Mouse (Mus musculus): Measurements from ENCODE around the gene 4933425L06Rik. TPM values are rescaled to one million over a fixed set of nuclear protein-coding genes. Genes with fewer than 3 reads are reported as not detected.

Gene 4933425L06Rik
- total and polyA plus RNA-seq, 3 experiments, result 0.10 to 0.30 TPM; not detected in 1

GRCm38 (mm10) chr13:105134397-105134796 lies 52.5 kb downstream of the 4933425L06Rik start:
- Histone ChIP-seq H3K4me1 (ENCODE audit: control insufficient read depth in 1 of 2, insufficient read depth in 2 of 2) (peaks cover 0 to 3% of the 10 kb centered on the region in 2 experiments; a peak in 2 of 4 replicates), H3K27me3 (replicated peaks) (no peaks in the 10 kb centered on the region), H3K9ac (ENCODE audit: insufficient read depth, low read depth) (no peak overlapping the region), H3K4me3 (replicated peaks in 1 of 3; ENCODE audit: low read depth in 2 of 3, low read length in 2 of 3, poor library complexity in 1 of 3) (no peak overlapping the region), H3K79me2 (replicated peaks; ENCODE audit: control insufficient read depth, extremely low read depth, insufficient read depth, poor library complexity, severe bottlenecking) (no peaks in the 10 kb centered on the region), H3K9me3 (replicated peaks; ENCODE audit: low read length) (no peaks in the 10 kb centered on the region), H3K4me2 (ENCODE audit: insufficient read depth, low read depth, poor library complexity, severe bottlenecking) (no peak overlapping the region), H3K27ac (ENCODE audit: insufficient read depth, low read depth) (no peak overlapping the region), H3K36me3 (replicated peaks in 1 of 2; ENCODE audit: control insufficient read depth in 1 of 2, insufficient read depth in 1 of 2, low read length in 1 of 2) (no peaks in the 10 kb centered on the region)
- DNase-seq (ENCODE audit: extremely low read depth), result no peak
- dilution Hi-C loops (cut with MboI; ENCODE audit: extremely low pct_ligation_motif_present, extremely low pct_unique_long_range_greater_than_20kb, low sequenced_read_pairs) (no loop called here), in situ Hi-C loops (cut with MboI; ENCODE audit: low pct_ligation_motif_present, low pct_unique_long_range_greater_than_20kb, low sequenced_read_pairs) (no loop called here)
- TF ChIP-seq NELFE (IDR thresholded peaks at IDR 0.05; ENCODE audit: low read depth, low read length) (no peak), GABPA (IDR thresholded peaks at IDR 0.05; ENCODE audit: insufficient replicate concordance, low read depth, low read length) (no peak), RCOR1 (conservative IDR thresholded peaks at IDR 0.05; ENCODE audit: low read depth, low read length) (no peak), E2F4 (IDR thresholded peaks at IDR 0.05; ENCODE audit: insufficient replicate concordance, low read depth, low read length) (no peak), USF1 (IDR thresholded peaks at IDR 0.05; ENCODE audit: low read depth, low read length) (no peak), SIN3A (IDR thresholded peaks at IDR 0.05; ENCODE audit: low read length) (no peak), RAD21 (IDR thresholded peaks at IDR 0.05; ENCODE audit: low read depth, low read length) (no peak), KAT2A (IDR thresholded peaks at IDR 0.05; ENCODE audit: insufficient replicate concordance, low read length) (no peak), JUN (IDR thresholded peaks at IDR 0.05; ENCODE audit: insufficient read depth, low read depth, low read length) (no peak), CHD1 (IDR thresholded peaks at IDR 0.05; ENCODE audit: low read depth, low read length) (no peak)

- Histone ChIP-seq H3K9ac (ENCODE audit: insufficient read depth, low read depth) (no peak overlapping the region), H3K4me3 (replicated peaks in 1 of 3; ENCODE audit: low read depth in 2 of 3, low read length in 2 of 3, poor library complexity in 1 of 3) (no peak overlapping the region), H3K4me2 (ENCODE audit: insufficient read depth, low read depth, poor library complexity, severe bottlenecking) (0 out of 2 replicates have a peak overlapping the region, but pooled peaks have one; percentile 21), H3K27me3 (replicated peaks) (no peaks in the 10 kb centered on the region), H3K79me2 (replicated peaks; ENCODE audit: control insufficient read depth, extremely low read depth, insufficient read depth, poor library complexity, severe bottlenecking) (no peaks in the 10 kb centered on the region), H3K27ac (ENCODE audit: insufficient read depth, low read depth) (no peak overlapping the region), H3K9me3 (replicated peaks; ENCODE audit: low read length) (no peaks in the 10 kb centered on the region), H3K36me3 (replicated peaks in 1 of 2; ENCODE audit: control insufficient read depth in 1 of 2, insufficient read depth in 1 of 2, low read length in 1 of 2) (no peaks in the 10 kb centered on the region), H3K4me1 (ENCODE audit: control insufficient read depth in 1 of 2, insufficient read depth in 2 of 2) (peaks cover 3 to 11% of the 10 kb centered on the region in 2 experiments; a peak in 2 of 4 replicates)
- dilution Hi-C loops (cut with MboI; ENCODE audit: extremely low pct_ligation_motif_present, extremely low pct_unique_long_range_greater_than_20kb, low sequenced_read_pairs), result no loop called here
- peak; percentile 13 for DNase-seq (ENCODE audit: extremely low read depth)
- no peak for TF ChIP-seq CTCF (conservative IDR thresholded peaks at IDR 0.05 in 1 of 2, IDR thresholded peaks at IDR 0.05 in 1 of 2; ENCODE audit: low read depth in 2 of 2, low read length in 2 of 2)
- TF ChIP-seq IRF4 (IDR thresholded peaks at IDR 0.05; ENCODE audit: low read depth, low read length), result no peak
- TF ChIP-seq POLR2AphosphoS2 (IDR thresholded peaks at IDR 0.05; ENCODE audit: low read depth, low read length), result no peak
- no peak for TF ChIP-seq MAZ (IDR thresholded peaks at IDR 0.05; ENCODE audit: low read depth, low read length)
- TF ChIP-seq USF1 (IDR thresholded peaks at IDR 0.05; ENCODE audit: low read depth, low read length), result no peak
- TF ChIP-seq JUN (IDR thresholded peaks at IDR 0.05; ENCODE audit: insufficient read depth, low read depth, low read length), result no peak
- no peak for TF ChIP-seq RCOR1 (conservative IDR thresholded peaks at IDR 0.05; ENCODE audit: low read depth, low read length)
- no peak for TF ChIP-seq SMC3 (IDR thresholded peaks at IDR 0.05; ENCODE audit: low read depth, low read length)
- no peak for TF ChIP-seq ZC3H11A (IDR thresholded peaks at IDR 0.05; ENCODE audit: low read depth, low read length)
- in situ Hi-C loops (cut with MboI; ENCODE audit: low pct_ligation_motif_present, low pct_unique_long_range_greater_than_20kb, low sequenced_read_pairs), result no loop called here
Observed at GRCm38 (mm10) chr13:105139881-105140280, 58.0 kb downstream of the 4933425L06Rik start.

All from CH12.LX (cell line).